Mouse (Mus musculus) Patski (cell line): ENCODE data around the gene 1190005I06Rik. TPM values are rescaled to one million over a fixed set of nuclear protein-coding genes. Genes with fewer than 3 reads are reported as not detected.
A peak's percentile ranks its signal among the peaks of the same experiment; 100 is the strongest.
"Not testable (repeated sequence)": the region's sequence is repeated elsewhere in the genome, so short reads cannot be mapped to it uniquely, and the experiment has no call there.

Experiments used
- ATAC-seq: fragments of 100-300 bp; one replicate; pipeline ENCODE4 v1.8.0; 2021
- CTCF ChIA-PET: fragments of 350-600 bp; sonication (Branson Sonifier 250); formaldehyde crosslinking; loops from one replicate; lab custom pipeline; 2022; ENCODE audit warnings: inconsistent platforms; lab: Charles Lee
- POLR2A ChIA-PET: fragments of 350-600 bp; sonication (Branson Sonifier 250); formaldehyde crosslinking; loops from one replicate; lab custom pipeline; 2022; ENCODE audit warnings: antibody characterized with exemption, inconsistent platforms; lab: Charles Lee
- DNase-seq: peaks from one replicate; pipeline ENCODE4 v3.0.0-alpha.2; 2011; ENCODE audit warnings: low read depth, low spot score
- H3K27me3 ChIP-seq: fragments of 371-371 bp; one replicate; pipeline ENCODE4 v1.5.1; 2021
- CTCF ChIP-seq: fragments of 100-300 bp; IDR thresholded peaks from one replicate; pipeline ENCODE4 v1.5.1; 2021
- in situ Hi-C: fragments of 300-500 bp; cut with MboI; formaldehyde crosslinking; loops from 3 replicates; pipeline ENCODE4 v1.11.1; 2018; ENCODE audit warnings: low pct_unique_long_range_greater_than_20kb, mixed read lengths
- polyA plus RNA-seq: library from polyadenylated mRNA; unstranded; gene quantifications from one replicate; pipeline ENCODE4 v1.2.3, GENCODE M21; 2021

Gene 1190005I06Rik
- polyA plus RNA-seq, 1 experiment from 2014 or later = 3.7 TPM

GRCm38 (mm10) chr8:120684082-120684481 lies 36.6 kb upstream of the 1190005I06Rik start:
- H3K27me3 ChIP-seq = peaks cover 4% of the 10 kb centered on the region
- in situ Hi-C loops = loop anchor here (5.0 to 25.0 kb wide), 3 partner anchors 33 to 403 kb away; partner anchors contain the start of gene Foxf1
- ChIA-PET POLR2A (no interaction called here), CTCF (interaction anchor here (0.6 to 1.1 kb wide), 2 partner anchors 52 to 116 kb away, joined by 3 to 5 read pairs; partner anchors contain the start of gene Irf8)
- DNase-seq (no peak), ATAC-seq (no peak)
- TF ChIP-seq CTCF = no peak

GRCm38 (mm10) chr8:120683602-120684001 lies 36.2 kb upstream of the 1190005I06Rik start:
- in situ Hi-C loops = loop anchor here (5.0 to 25.0 kb wide), 3 partner anchors 34 to 404 kb away; partner anchors contain the start of gene Foxf1
- no peak for TF ChIP-seq CTCF
- ChIA-PET CTCF (interaction anchor here (0.6 to 1.1 kb wide), 2 partner anchors 53 to 116 kb away, joined by 3 to 5 read pairs; partner anchors contain the start of gene Irf8), POLR2A (no interaction called here)
- no peak for DNase-seq
- H3K27me3 ChIP-seq = peaks cover 4% of the 10 kb centered on the region
- no peak for ATAC-seq

- in situ Hi-C loops = loop anchor here (5.0 to 25.0 kb wide), 3 partner anchors 36 to 406 kb away; partner anchors contain the start of gene Foxf1
- TF ChIP-seq CTCF = no peak
- ChIA-PET POLR2A (no interaction called here), CTCF (interaction anchor here (0.8 to 7.2 kb wide), 3 partner anchors 17 to 117 kb away, joined by 3 to 61 read pairs (median 3); no protein-coding TSS in a partner anchor)
- ATAC-seq = no peak
- DNase-seq = no peak
- no peaks in the 10 kb centered on the region for H3K27me3 ChIP-seq
Measured at GRCm38 (mm10) chr8:120681113-120681512, 33.7 kb upstream of the 1190005I06Rik start.

GRCm38 (mm10) chr8:120680405-120680804 lies 33.0 kb upstream of the 1190005I06Rik start:
- ATAC-seq, DNase-seq, POLR2A ChIA-PET, H3K27me3 ChIP-seq: not testable (repeated sequence)
- TF ChIP-seq CTCF = peak; percentile 63
- CTCF ChIA-PET = interaction anchor here (0.8 to 7.2 kb wide), 5 partner anchors 15 to 117 kb away, joined by 3 to 61 read pairs (median 3); no protein-coding TSS in a partner anchor
- in situ Hi-C loops = loop anchor here (5.0 to 25.0 kb wide), 3 partner anchors 37 to 407 kb away; partner anchors contain the start of gene Foxf1

- in situ Hi-C loops = loop anchor here (5.0 to 25.0 kb wide), 3 partner anchors 37 to 407 kb away; partner anchors contain the start of gene Foxf1
- CTCF ChIA-PET = interaction anchor here (1.0 to 7.2 kb wide), 4 partner anchors 16 to 118 kb away, joined by 3 to 61 read pairs (median 3); no protein-coding TSS in a partner anchor
- POLR2A ChIA-PET = interaction anchor here (0.7 to 1.0 kb wide), 2 partner anchors 97 to 116 kb away, joined by 3 read pairs; no protein-coding TSS in a partner anchor
Measured at GRCm38 (mm10) chr8:120679629-120680387, 32.4 kb upstream of the 1190005I06Rik start.

GRCm38 (mm10) chr8:120678447-120678846 lies 31.0 kb upstream of the 1190005I06Rik start:
- peak; percentile 90 for TF ChIP-seq CTCF
- POLR2A ChIA-PET = no interaction called here
- in situ Hi-C loops = loop anchor here (25.0 kb wide), 1 partner anchor 409 kb away; the partner anchor contains the start of gene Foxf1

More at GRCm38 (mm10) chr8:120679629-120680387, 32.4 kb upstream of the 1190005I06Rik start:
- ATAC-seq (no peak), DNase-seq (no peak)
- no peaks in the 10 kb centered on the region for H3K27me3 ChIP-seq
- no peak for TF ChIP-seq CTCF

GRCm38 (mm10) chr8:120675718-120676117 lies 28.3 kb upstream of the 1190005I06Rik start:
- H3K27me3 ChIP-seq = no peaks in the 10 kb centered on the region
- DNase-seq (no peak), ATAC-seq (no peak)
- no peak for TF ChIP-seq CTCF
- CTCF ChIA-PET = interaction anchor here (1.0 to 7.2 kb wide), 2 partner anchors 62 to 122 kb away, joined by 3 to 61 read pairs; no protein-coding TSS in a partner anchor
- in situ Hi-C loops = loop anchor here (25.0 kb wide), 1 partner anchor 412 kb away; the partner anchor contains the start of gene Foxf1
- POLR2A ChIA-PET = interaction anchor here (0.7 kb wide), 1 partner anchor 1043 kb away, joined by 4 read pairs; no protein-coding TSS in a partner anchor

More at GRCm38 (mm10) chr8:120678447-120678846, 31.0 kb upstream of the 1190005I06Rik start:
- no peaks in the 10 kb centered on the region for H3K27me3 ChIP-seq
- CTCF ChIA-PET = interaction anchor here (0.7 to 7.2 kb wide), 5 partner anchors 8 to 131 kb away, joined by 3 to 61 read pairs (median 4); no protein-coding TSS in a partner anchor
- peak; percentile 17 for DNase-seq
- ATAC-seq = peak; percentile 31

GRCm38 (mm10) chr8:120673298-120673697 lies 25.9 kb upstream of the 1190005I06Rik start:
- DNase-seq = no peak
- no peaks in the 10 kb centered on the region for H3K27me3 ChIP-seq
- ATAC-seq = no peak
- TF ChIP-seq CTCF = no peak
- POLR2A ChIA-PET = interaction anchor here (0.5 kb wide), 1 partner anchor 115 kb away, joined by 5 read pairs; no protein-coding TSS in a partner anchor
- in situ Hi-C loops = no loop called here
- CTCF ChIA-PET = interaction anchor here (1.3 to 2.1 kb wide), 2 partner anchors 123 to 127 kb away, joined by 4 read pairs; no protein-coding TSS in a partner anchor

GRCm38 (mm10) chr8:120672626-120673229 lies 25.3 kb upstream of the 1190005I06Rik start:
- in situ Hi-C loops = no loop called here
- no peak for TF ChIP-seq CTCF

More at GRCm38 (mm10) chr8:120672626-120673229, 25.3 kb upstream of the 1190005I06Rik start:
- CTCF ChIA-PET = interaction anchor here (1.3 to 2.1 kb wide), 2 partner anchors 124 to 128 kb away, joined by 4 read pairs; no protein-coding TSS in a partner anchor
- no peak for ATAC-seq
- DNase-seq = no peak
- no peaks in the 10 kb centered on the region for H3K27me3 ChIP-seq
- POLR2A ChIA-PET = interaction anchor here (0.5 kb wide), 1 partner anchor 116 kb away, joined by 5 read pairs; no protein-coding TSS in a partner anchor
